Mouse (Mus musculus): ENCODE measurements around the gene Flii. TPM values are rescaled to one million over a fixed set of nuclear protein-coding genes. Genes with fewer than 3 reads are reported as not detected.

Flii gene
- 100 to 1,000 TPM; 175 to 177 TPM for polyA plus RNA-seq (2017; shearing (Covaris generic))

GRCm38 (mm10) chr11:60726601-60727391, at the start of gene Flii:
TSS of gene Flii (minus strand) at chr11:60727263.

GRCm38 (mm10) chr11:60728260-60728761, 1.2 kb upstream of the Flii start, which contains the start of gene Mief2:
TSS of gene Mief2 (plus strand) at chr11:60728398.

GRCm38 (mm10) chr11:60699524-60700075, 27.5 kb downstream of the Flii start, which contains the start of gene Llgl1:
TSS of gene Llgl1 (plus strand) at chr11:60699723.

Other genes starting within 250 kb of the Flii start
- gene Alkbh5, start 190.9 kb downstream of the Flii start, polyA plus RNA-seq (2017; shearing (Covaris generic)), result 10 to 100 TPM; 31.0 to 34.7 TPM
- gene Llgl1, start 27.5 kb downstream of the Flii start, polyA plus RNA-seq (2017; shearing (Covaris generic)), result 10 to 100 TPM; 34.8 to 42.6 TPM
- 10 to 100 TPM; 12.0 to 19.5 TPM for gene Mief2, start 1.1 kb upstream of the Flii start, polyA plus RNA-seq (2017; shearing (Covaris generic))
- 10 to 100 TPM; 18.0 to 31.5 TPM for gene Top3a, start 50.1 kb upstream of the Flii start, polyA plus RNA-seq (2017; shearing (Covaris generic))
- 10 to 100 TPM; 11.1 to 14.2 TPM for gene Smcr8, start 50.3 kb upstream of the Flii start, polyA plus RNA-seq (2017; shearing (Covaris generic))
- gene Shmt1, start 84.5 kb upstream of the Flii start, polyA plus RNA-seq (2017; shearing (Covaris generic)), result 10 to 100 TPM; 12.9 to 13.5 TPM
- gene Dhrs7b, start 103.4 kb upstream of the Flii start, polyA plus RNA-seq (2017; shearing (Covaris generic)), result 10 to 100 TPM; 29.4 to 39.9 TPM
- 10 to 100 TPM; 33.7 to 52.1 TPM for gene Tmem11, start 152.0 kb upstream of the Flii start, polyA plus RNA-seq (2017; shearing (Covaris generic))
- 10 to 100 TPM in 1 of 2 experiments, 1 to 10 TPM in 1; 6.6 to 11.7 TPM for gene Natd1, start 187.5 kb upstream of the Flii start, polyA plus RNA-seq (2017; shearing (Covaris generic))
- 10 to 100 TPM; 86.9 to 87.6 TPM for gene Map2k3, start 204.8 kb upstream of the Flii start, polyA plus RNA-seq (2017; shearing (Covaris generic))

All from inflammation-experienced regulatory T-cells (primary cell).